Mouse (Mus musculus) spleen, postnatal 14 days (tissue): ENCODE measurements around the gene Rfc1.

Experiments used
- DNase-seq, 2 experiments: peaks; one replicate each; pipeline ENCODE4 v3.0.0; 2021 to 2022; ENCODE audit warnings: low spot score in 2 of 2

Gene Rfc1

DNA sequence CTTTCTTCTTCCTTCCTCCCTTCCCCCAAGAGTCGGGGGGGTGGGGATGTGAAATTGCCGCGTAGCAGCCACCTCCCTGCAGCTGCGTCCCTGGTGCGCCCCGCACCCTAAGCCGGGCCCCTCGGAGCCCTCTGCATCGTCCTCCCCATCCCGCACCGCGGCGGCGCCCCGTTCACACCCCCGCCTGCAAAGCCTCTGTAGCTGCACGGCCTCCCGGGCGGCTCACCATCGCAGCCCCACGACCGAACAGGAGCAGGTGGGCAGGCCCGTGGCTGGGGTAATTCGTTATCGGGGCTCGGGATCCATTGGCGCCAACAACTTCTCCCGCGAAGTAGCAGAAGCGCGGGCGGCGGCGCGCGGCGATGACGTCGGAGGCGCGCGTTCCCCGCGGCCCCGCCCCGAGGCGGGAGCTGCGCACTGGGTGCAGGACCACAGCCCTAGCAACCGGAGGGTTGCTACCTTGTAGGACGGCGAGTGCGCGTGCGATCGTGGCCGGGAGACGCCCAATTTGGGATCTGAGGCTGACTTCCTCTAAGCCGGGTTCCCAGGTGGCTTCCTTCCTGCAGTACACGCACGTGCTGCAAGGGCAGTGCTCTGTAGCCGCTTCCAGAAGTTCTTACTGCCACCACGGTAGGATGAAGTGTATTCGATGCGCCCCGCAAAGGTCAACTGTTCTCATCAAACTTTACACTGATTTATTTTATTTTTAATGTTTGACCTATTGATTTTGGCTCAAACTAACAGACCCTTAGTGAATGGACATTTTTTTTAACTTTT lies at the start of gene Rfc1:
Rfc1 (minus strand) TSS at position 373 of the 777 bp plus-strand sequence.
- DNase-seq = peak; percentile 72 to 80

DNA sequence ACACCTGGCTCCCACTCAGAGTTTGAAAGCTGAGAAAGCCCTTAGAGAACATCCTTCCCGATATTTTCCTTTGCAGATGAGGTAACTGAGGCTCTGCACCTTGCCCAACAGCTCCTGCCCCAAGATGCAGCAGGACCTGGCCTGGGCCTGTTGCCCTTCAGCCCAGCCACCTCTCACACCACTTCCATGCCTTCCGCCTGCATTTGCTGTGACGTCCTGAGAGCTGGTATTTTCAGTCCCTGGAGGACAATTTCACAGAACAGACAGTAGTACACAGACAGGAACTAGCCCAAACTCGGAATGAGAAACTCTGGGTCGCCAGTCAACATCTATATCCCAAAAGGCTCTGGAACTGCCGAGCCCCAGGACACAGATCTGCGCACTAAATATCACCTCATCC lies 39.3 kb upstream of the Rfc1 start:
- DNase-seq = no peak

DNA sequence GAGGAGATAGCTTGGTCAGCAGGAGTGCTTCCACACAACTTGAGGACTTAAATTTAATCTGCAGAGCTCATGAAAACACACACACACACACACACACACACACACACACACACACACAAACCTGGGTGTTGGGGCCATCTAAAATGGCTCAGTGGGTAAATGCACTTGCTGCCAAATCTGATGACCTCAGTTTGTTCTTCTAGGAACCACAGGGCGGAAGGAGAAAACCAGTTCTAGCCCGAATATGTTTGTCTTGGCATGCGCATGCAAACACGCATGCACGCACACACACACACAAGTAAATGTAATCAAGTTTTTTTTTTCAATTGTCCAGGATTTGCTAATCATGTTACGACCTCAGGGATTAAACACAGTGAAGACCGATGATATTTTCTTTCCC lies 36.1 kb upstream of the Rfc1 start:
- DNase-seq = no peak

- DNase-seq = no peak
Observed at GRCm38 (mm10) chr5:65367837-65368236, 32.4 kb upstream of the Rfc1 start.

GRCm38 (mm10) chr5:65357771-65358170 lies 22.3 kb upstream of the Rfc1 start:
- no peak for DNase-seq

GRCm38 (mm10) chr5:65356851-65357250 lies 21.4 kb upstream of the Rfc1 start:
- no peak for DNase-seq

DNA sequence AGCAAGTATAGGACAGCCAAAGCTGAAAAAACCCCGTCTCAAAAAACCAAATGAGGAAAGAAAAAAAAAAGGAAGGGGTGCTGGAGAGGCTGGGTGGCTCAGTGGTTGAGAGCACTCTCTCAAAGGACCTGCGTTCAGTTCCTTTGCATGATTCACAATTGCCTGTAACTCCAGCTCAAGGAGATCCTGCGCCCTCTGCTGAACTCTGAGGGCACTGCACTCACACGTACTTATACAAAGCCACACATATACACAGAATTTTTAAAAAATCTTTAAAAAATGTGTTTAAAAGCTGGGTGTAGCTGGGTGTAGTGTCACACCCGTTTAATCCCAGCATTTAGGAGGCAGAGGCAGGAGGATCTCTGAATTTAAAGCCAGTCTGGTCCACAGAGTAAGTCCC lies 19.5 kb upstream of the Rfc1 start:
- DNase-seq = no peak

DNA sequence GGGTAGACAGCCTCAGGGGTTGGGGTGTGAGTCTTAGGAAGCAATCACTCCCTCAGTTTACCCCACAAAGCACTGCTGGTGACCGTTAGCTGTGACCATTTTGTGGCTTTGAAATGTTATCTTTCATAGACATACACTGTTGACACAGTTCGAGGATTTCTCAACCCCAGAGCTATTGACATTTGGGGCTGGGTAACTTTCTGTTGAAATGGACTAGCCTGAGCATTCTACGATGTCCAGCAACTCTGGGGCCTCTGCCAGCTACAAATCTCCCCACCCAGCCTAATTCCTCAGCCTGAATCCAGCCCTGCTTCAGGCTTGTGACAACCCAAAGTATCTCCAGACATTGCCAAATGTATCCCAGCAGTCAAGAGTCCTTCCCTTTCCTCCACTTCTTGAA lies 18.6 kb upstream of the Rfc1 start:
- DNase-seq = no peak

GRCm38 (mm10) chr5:65350508-65350907 lies 15.0 kb upstream of the Rfc1 start:
- DNase-seq = no peak

DNA sequence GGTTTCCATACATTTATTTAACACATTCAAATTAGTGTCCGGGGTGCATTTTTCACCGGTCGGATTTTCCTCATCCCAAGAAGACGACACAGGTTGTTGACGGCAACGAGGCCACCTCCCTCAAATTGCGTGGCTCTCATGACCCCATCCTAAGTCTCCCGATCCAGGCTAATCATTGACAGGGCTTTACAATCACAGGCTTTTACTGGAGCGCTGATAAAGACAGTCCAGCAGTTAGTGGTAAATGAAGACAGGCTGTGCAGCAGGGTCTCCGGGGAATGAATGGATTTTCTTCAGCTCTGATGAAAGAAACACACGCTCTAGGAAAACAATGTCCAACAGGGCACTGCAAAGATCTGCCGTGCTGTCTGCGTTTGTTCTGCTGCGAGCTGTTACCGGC lies 12.7 kb upstream of the Rfc1 start, which contains the start of gene Klb:
Klb (plus strand) TSS at position 147 of the 400 bp plus-strand sequence.
- DNase-seq = no peak

- no peak for DNase-seq
Observed at GRCm38 (mm10) chr5:65340167-65340566, 4.7 kb upstream of the Rfc1 start.

GRCm38 (mm10) chr5:65338394-65338793 lies 2.9 kb upstream of the Rfc1 start:
- no peak for DNase-seq

DNA sequence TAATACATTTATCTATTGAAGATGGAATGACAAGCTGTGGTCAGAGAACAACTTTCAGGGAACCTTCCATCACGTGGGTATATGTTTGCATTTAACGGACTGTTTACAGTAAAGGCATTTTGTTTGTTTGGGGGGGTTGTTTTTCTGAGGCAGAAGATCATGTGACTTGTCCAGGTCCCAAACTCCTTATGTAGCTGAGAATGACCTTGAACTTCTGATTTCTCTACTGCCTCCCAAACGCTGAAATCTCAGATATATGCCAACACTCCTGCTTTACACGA lies 545 bp upstream of the Rfc1 start:
- DNase-seq = no peak

DNA sequence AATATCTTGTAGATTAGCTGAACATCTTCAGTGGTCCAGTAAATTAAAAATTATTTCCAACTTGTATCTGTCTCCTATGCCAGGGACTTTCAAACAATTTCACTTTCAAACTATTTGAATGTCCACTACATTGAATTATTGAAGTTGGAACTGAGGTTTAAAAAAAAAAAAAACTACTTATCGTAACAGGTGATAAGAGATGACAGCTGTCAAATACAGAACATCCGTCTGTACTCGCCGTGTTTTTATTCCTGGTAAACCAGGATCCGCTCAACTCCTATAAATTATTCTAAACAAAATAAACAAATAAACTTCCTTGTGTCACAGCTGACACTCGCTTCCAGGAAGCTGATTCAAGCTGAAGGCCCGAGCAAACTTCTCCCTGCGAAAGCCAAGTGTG lies 682 bp downstream of the Rfc1 start:
- no peak for DNase-seq

DNA sequence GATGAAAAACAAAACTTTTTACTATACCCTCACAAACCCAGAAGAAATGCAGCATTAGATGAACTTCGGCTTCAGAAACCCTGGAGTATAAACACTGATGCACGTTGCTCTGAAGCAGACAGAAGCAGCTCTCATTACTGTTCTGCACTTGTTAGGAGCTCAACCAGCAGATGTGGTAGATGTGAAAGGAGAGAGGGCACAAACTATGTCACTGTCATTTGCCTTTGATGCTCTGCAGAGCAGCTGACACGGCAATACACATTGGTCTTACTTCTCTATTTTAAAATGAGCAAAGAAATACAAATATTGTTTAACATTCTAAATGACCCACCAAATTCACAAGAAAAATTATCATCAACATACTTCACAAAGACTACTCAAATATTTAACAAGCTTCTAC lies 5.5 kb downstream of the Rfc1 start:
- DNase-seq = no peak

GRCm38 (mm10) chr5:65326212-65326611 lies 9.3 kb downstream of the Rfc1 start:
- DNase-seq = no peak

GRCm38 (mm10) chr5:65324758-65325355 lies 10.6 kb downstream of the Rfc1 start:
- DNase-seq = no peak

GRCm38 (mm10) chr5:65324271-65324670 lies 11.2 kb downstream of the Rfc1 start:
- no peak for DNase-seq

GRCm38 (mm10) chr5:65322165-65322564 lies 13.3 kb downstream of the Rfc1 start:
- DNase-seq = peak in 1 of 2 experiments; percentile 12

DNA sequence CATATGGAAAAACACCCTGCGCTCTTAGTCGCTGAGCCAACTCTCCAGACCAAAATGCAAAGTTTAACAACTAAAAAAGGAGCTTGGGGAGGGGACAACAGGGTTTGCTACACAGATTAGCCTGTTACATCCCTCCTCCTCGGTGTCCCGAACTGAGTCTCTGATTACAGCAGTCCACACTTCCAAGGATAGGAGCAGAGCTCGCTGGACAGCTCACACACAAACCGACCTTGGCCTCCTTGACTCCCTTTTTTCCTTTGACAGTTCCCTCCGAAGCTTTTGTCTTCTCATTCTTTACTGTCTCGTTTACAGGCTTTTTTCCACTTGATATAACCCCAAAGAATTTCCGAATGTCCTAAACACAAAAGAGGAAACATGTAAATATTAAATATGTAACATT lies 16.3 kb downstream of the Rfc1 start:
- DNase-seq = no peak

- no peak for DNase-seq
Observed at GRCm38 (mm10) chr5:65308866-65309265, 26.6 kb downstream of the Rfc1 start.

DNA sequence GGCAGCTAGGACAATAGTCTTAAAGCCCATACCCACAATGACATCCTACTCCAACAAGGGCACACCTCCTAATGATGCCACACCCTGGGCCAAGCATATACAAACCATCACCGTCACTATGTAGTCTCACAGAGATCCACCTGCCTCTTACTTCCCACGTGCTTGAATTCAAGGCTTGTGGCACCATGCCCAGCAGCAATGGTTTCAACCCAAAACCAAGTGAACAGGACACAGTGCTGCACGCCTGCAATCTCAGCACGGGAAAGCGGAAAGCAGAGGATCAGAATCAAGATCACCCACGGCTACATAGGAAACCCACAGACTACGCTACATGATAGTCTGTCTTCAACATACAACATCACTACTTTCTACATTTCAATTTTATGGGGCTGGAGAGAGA lies 27.3 kb downstream of the Rfc1 start:
- no peak for DNase-seq

DNA sequence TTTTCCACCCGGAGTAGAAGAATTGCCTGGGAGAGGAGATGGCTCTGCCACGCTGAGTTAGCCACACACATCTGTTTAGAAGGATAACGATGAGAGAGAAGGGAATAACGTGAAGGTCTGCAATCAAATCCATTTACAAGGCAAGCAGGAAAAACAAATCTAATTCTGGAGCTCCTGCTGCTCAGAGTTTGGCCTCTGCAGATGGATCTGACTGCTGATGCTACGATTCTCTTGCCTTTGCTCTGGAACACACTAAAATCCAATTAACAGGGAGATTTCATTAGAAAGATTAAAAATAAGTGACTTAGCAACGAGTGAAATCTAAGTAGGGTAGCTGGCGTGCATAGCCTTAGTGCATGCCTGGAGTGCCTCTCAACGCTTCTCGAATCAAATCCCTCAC lies 30.0 kb downstream of the Rfc1 start:
- no peak for DNase-seq

DNA sequence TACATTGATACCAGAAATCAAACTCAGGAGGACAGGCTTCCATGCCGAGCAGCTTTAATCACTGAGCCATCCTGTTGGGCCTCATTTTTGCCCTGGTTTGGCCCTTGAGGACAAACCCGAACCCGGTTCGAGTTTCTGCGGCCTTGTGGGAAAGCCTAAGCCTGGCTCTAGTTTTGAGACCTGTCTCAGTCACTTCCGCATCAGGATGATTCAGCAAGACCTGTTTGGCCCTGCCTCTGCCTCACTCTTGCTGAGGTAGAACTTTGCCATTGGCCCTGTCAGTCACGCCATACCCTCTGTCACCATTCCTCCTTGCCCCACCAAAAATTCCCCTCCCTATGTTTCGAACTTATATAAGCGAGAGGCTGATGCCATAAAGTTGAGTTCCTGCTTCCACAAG lies 35.3 kb downstream of the Rfc1 start:
- no peak for DNase-seq
